Mouse (Mus musculus): ENCODE results near the gene Ndufa9.

Gene Ndufa9

GRCm38 (mm10) chr6:126848712-126849704 lies at the start of gene Ndufa9:
TSS of gene Ndufa9 (minus strand) at chr6:126849136.
- DNase-seq (ENCODE audit: low read depth, low spot score): peak; percentile 98

- no peak for DNase-seq (ENCODE audit: low read depth, low spot score)
Measured at GRCm38 (mm10) chr6:126877118-126877517, 28.2 kb upstream of the Ndufa9 start.

DNA sequence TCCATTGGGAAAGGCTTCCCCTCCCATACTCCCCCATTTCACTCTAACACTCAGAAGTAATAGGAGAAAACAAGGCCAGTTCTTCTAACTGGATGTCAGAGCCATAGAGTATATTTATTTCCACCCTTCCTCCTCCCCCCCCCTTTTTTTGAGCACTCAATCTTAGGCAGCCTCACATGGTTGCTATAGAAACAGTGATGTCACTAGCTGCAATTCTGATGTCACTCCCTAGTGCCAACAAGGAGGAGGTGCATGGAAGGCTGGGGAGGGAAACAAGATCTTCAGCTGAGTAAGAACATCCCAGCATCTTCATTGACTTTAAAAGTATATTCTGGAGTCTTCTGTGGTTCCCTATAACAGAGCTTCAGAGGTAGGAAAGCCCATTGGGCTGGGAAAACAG lies 3.9 kb upstream of the Ndufa9 start, which contains the start of gene Akap3:
Akap3 (plus strand) TSS at position 218 of the 400 bp plus-strand sequence.
- peak; percentile 53 for DNase-seq (ENCODE audit: low read depth, low spot score)

DNA sequence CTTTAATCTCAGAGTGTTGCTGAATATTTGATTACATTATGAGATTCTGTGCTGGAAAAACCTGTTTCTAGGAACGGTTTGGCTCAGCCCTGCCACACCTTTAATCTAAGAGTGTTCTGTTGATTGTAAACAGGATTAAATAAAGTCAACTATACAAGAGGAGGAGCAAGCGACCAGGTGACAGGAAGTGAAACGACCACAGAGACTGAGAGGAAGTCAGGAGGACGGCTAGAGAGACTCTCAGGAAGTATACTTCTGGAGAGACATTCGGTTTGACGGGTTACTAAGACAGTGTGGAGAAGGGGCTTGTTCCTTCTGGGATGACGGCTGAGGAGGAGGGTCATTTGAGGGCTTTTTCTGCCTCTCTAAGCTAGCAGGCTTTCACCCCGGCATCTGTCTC lies 12.3 kb downstream of the Ndufa9 start:
- no peak for DNase-seq (ENCODE audit: low read depth, low spot score)

DNA sequence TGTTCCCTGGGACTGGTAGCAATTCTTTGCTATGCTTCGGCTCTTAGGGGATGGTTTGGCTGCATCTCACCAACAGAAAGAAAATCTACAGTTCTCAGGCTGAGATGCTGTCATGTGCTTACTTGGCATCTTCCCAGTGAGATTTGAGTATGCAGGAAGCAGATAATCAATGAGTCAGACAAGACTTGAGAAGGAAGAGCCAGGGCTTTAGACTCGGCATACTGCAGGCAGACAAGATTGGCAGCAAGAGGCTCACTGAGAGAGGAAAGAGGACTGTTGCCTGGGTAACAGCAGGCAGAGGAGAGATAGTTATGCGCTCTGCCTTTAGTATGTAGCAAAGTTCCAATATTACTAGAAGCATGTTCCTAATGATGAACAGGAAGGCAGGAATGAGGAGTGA lies 25.8 kb downstream of the Ndufa9 start:
- peak; percentile 84 for DNase-seq (ENCODE audit: low read depth, low spot score)

DNA sequence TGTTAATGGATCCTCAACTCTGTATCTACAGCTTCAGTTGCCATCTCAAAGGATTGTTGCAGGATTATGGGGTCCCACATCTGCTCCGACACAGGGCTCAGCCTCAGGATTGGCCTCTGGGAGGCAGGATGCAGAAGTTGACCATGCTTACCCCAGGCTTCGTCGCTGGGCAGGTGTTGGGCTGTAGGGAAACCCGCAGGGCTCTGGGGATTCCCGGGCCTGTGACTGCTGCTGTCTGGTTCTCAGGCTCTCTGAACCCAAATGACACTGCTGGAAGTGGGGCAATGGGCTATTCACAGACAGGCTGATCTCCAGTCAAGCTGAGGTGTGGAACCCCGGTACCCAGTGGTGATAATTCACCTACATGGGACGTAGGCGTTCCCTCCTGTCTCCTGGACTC lies 32.6 kb downstream of the Ndufa9 start:
- DNase-seq (ENCODE audit: low read depth, low spot score): no peak

GRCm38 (mm10) chr6:126815206-126815750 lies 33.7 kb downstream of the Ndufa9 start:
- no peak for DNase-seq (ENCODE audit: low read depth, low spot score)

DNA sequence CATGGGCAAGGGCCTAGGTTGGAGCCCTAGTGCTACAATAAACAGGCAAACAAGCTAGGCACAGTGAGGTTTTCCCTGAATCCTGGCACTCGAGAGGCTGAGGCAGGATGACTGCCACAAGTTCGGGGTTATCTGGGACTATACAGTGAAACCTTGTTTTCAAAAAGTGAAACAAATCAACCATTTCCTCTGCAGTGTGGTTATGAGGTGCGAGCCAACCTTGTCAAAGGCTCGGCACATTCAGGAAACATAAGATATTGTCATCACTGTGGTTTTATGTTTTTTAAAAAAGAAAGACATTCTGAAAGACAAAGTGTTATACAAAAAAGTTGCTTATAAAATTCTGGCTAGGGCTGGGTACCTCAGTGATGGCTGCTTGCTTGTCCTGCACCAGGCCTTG lies 37.5 kb downstream of the Ndufa9 start:
- DNase-seq (ENCODE audit: low read depth, low spot score): no peak

- DNase-seq (ENCODE audit: low read depth, low spot score): peak; percentile 58
Measured at GRCm38 (mm10) chr6:126808561-126808960, 40.4 kb downstream of the Ndufa9 start.

DNA sequence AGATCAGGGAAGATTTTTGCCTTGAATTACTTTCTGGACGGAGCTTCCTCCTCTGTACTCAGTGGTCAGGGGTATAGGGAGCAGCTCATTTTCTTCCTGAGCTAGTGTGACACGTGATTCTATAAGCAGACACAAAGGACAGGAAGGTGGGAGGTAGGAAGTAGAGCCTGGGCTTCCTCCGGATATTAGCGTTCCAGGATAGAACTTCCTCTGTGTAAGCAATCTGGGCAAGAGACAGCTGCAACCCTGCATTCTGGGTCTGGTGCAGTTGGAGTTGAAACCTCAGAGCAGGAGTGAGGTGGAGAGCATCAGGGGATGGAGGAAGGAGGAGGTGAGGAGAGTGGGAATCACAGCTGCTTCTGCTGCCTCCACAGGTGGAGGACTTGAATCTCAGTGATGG lies 40.8 kb downstream of the Ndufa9 start:
- peak; percentile 61 for DNase-seq (ENCODE audit: low read depth, low spot score)

- DNase-seq (ENCODE audit: low read depth, low spot score): no peak
Measured at GRCm38 (mm10) chr6:126806783-126807182, 42.2 kb downstream of the Ndufa9 start.

- peak; percentile 78 for DNase-seq (ENCODE audit: low read depth, low spot score)
Measured at GRCm38 (mm10) chr6:126802946-126803345, 46.0 kb downstream of the Ndufa9 start.

DNA sequence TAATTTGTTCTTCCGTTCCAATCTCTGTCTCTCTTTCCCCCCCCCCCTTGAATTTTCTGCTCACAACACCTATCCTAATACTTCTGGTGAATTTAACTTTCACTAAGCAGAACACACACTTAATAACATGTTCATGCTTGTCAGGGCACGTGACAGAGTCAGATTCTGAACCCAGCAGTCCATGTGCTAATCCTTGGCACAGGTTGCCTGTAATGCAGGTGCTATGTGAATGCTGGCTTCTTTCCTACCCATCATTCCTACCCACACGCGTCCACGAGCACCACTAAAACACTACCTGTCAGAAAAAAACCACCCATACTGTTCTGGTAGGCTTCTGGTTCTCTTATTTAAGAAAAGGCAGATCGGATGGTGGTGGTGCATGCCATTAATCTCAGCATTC lies 54.2 kb downstream of the Ndufa9 start:
- no peak for DNase-seq (ENCODE audit: low read depth, low spot score)

DNA sequence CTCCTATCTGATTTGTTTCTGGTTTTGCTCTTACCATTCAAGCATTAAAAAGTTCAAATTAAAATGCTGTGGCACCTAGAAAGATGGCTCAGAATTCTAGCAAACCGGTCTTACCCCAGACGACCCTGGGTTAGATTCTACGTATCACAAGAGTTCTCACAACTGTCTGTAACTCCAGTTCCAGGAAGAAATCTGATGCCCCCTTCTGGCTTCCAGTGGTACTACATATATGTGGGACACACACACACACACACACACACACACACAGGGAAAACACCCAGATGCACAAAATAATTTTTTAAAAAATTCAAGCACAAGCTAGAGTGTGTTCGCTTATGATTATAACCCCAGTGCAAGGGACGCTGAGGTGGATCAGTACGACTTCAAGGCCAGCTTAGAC lies 55.2 kb downstream of the Ndufa9 start:
- DNase-seq (ENCODE audit: low read depth, low spot score): no peak

DNA sequence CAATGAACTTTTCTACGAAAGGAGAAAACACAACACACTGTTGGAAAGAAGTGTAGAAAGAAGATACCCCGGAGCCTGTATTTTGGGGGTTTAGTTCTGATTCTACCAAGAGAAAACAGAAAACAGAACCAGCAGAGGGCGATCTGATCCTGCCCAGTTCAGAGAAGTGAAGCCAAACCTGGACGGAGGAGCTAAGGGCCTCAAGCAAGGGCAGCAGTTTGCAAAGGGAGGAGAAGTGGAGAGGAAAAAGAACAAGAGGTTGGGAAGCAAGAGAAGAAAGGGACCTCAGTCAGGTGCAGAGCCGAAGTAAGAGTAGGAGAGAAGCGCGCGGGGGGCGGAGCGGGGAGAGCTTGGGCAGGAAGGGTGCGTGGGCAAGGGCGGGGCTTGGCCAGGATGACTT lies 57.0 kb downstream of the Ndufa9 start:
- peak; percentile 71 for DNase-seq (ENCODE audit: low read depth, low spot score)

DNA sequence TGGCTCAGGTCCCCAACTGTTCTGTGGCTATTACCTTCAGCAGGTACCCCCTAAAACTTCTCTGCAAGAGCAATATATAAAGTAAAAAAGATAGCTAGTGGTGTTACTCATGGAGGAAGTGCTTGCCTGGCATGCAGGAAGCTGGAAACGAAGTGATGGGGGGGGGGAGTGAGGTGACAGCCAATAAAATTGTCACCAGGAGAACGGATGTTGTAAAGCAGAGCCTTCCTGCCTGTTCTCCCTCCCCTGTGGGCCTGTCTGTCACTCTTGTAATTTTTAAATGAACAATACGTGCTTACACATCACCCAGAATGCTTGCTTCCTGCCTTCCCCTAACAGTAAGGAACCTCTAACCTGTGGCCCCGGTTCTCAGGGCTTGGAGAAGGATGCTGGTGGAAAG lies 57.4 kb downstream of the Ndufa9 start:
- no peak for DNase-seq (ENCODE audit: low read depth, low spot score)

DNA sequence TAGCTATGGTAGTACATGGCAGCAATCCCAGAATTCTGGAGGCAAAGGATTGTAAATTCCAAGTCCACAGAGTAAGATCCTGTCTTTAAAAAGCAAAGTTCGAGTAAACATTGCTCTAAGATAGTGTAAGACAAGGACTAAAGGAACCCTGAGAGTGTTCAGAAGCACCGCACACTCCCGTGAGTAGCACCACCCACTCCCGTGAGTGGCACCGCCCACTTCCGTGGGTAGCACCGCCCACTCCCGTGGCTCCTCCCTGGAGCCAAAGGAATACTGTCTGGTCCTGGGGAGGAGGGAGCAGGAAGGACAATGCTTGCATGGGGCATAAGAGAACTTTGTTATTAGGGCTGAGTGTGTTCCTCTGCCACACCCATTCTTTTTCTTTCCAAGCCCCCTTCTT lies 60.1 kb downstream of the Ndufa9 start:
- DNase-seq (ENCODE audit: low read depth, low spot score): no peak

GRCm38 (mm10) chr6:126784206-126784605 lies 64.7 kb downstream of the Ndufa9 start:
- DNase-seq (ENCODE audit: low read depth, low spot score): no peak

- DNase-seq (ENCODE audit: low read depth, low spot score): peak; percentile 90
Measured at GRCm38 (mm10) chr6:126783651-126784066, 65.3 kb downstream of the Ndufa9 start.

DNA sequence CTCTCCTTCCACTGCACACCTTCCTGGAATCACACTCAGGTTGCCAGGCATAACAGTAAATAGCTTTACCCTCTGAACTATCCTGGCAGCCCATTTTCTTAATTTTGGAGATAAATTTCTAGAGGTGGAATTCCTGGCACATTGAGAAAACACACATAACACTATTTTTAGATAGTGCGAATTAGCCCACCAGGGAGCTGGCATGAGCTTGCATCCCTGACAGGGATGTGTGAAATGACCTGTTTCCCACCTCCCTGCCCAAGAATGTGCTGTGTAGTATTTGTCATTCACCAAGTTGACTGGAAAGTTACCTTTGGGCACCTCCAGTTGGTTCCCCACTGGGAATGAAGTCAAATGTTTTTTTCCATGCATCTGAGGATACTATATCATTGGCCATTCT lies 65.9 kb downstream of the Ndufa9 start:
- no peak for DNase-seq (ENCODE audit: low read depth, low spot score)

- DNase-seq (ENCODE audit: low read depth, low spot score): no peak
Measured at GRCm38 (mm10) chr6:126777889-126778288, 71.0 kb downstream of the Ndufa9 start.

DNA sequence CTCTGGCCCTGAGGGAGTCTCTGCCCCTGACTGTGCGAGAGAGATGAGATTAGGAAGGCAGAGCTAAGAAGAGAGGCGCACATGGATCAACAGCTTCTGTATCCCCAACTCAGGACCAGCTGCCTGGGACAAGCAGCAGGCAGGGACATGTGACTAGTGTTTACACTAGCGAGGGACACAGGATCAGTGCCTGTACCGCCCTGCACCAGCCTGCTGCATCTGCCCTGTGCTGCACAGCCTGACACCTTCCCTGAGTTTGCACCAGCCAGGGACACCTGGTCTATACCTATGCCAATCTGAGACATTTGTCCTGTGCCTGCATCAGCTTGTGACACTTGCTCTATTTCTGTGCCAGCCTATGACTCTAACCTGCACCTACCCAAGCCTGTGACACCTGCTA lies 75.1 kb downstream of the Ndufa9 start:
- DNase-seq (ENCODE audit: low read depth, low spot score): peak; percentile 78

GRCm38 (mm10) chr6:126772326-126772725 lies 76.6 kb downstream of the Ndufa9 start:
- peak; percentile 70 for DNase-seq (ENCODE audit: low read depth, low spot score)

Data from brain, adult 2 months (tissue).